Mouse (Mus musculus) midbrain, embryonic 14.5 days (tissue): ENCODE results near the gene Vmp1. TPM values are rescaled to one million over a fixed set of nuclear protein-coding genes. Genes with fewer than 3 reads are reported as not detected.

Experiments
- ATAC-seq: fragments of 200-750 bp; cut with Nextera tagmentation; 2 replicates; pipeline ENCODE4 v1.8.0; 2017; ENCODE audit warnings: moderate number of reproducible peaks, moderate library complexity; ENCODE audit not compliant: low FRiP score, low TSS enrichment
- DNase-seq: peaks from one replicate; pipeline ENCODE4 v3.0.0-alpha.2; 2015
- H3K27ac ChIP-seq: fragments of 300-500 bp; sonication (generic); replicated peaks from 2 replicates; pipeline ENCODE4 v1.5.1; 2014; ENCODE audit warnings: mild to moderate bottlenecking, low read depth, low read length, moderate library complexity
- H3K27me3 ChIP-seq: fragments of 300-500 bp; sonication (generic); 2 replicates; pipeline ENCODE4 v1.6.1; 2014; ENCODE audit warnings: low read length, control low read depth, mixed read lengths; ENCODE audit not compliant: control insufficient read depth, insufficient read depth
- H3K36me3 ChIP-seq: fragments of 300-500 bp; sonication (generic); 2 replicates; pipeline ENCODE4 v1.6.1; 2014; ENCODE audit warnings: low read length, control low read depth; ENCODE audit not compliant: control insufficient read depth, insufficient read depth
- H3K4me1 ChIP-seq: fragments of 300-500 bp; sonication (generic); 2 replicates; pipeline ENCODE4 v1.6.1; 2014; ENCODE audit warnings: mild to moderate bottlenecking, antibody characterized with exemption, low read length, control low read depth; ENCODE audit not compliant: control insufficient read depth, insufficient read depth
- H3K4me2 ChIP-seq: fragments of 300-500 bp; sonication (generic); 2 replicates; pipeline ENCODE4 v1.6.1; 2014; ENCODE audit warnings: mild to moderate bottlenecking, low read length, moderate library complexity
- H3K4me3 ChIP-seq: fragments of 300-500 bp; sonication (generic); replicated peaks from 2 replicates; pipeline ENCODE4 v1.5.1; 2014; ENCODE audit warnings: low read depth, low read length
- H3K9ac ChIP-seq: fragments of 300-500 bp; sonication (generic); replicated peaks from 2 replicates; pipeline ENCODE4 v1.6.1; 2014; ENCODE audit warnings: mild to moderate bottlenecking, low read length, moderate library complexity
- H3K9me3 ChIP-seq: fragments of 300-500 bp; sonication (generic); 2 replicates; pipeline ENCODE4 v1.6.1; 2016; ENCODE audit warnings: low read length, control low read depth, mixed read lengths; ENCODE audit not compliant: control insufficient read depth
- WGBS: fragments of 180-500 bp; shearing (Covaris S2); extraction: QIAGEN DNeasy Blood & Tissue Kit; methylation state at CpG from one replicate; pipeline ENCODE4 v1.1.7; 2014; 5-methylcytosine and 5-hydroxymethylcytosine counted together
- polyA plus RNA-seq: library from polyadenylated mRNA; unstranded; fragments of >200 nt; fragmentation: Nextera tagmentation; extraction: Ambion mirVana; gene quantifications from 2 replicates; pipeline ENCODE4 v1.2.1, GENCODE M21; 2014

Vmp1 gene
- polyA plus RNA-seq, 1 experiment from 2014 or later: 129 TPM

GRCm38 (mm10) chr11:86682861-86683260 lies 775 bp downstream of the Vmp1 start:
- no peak for ATAC-seq
- H3K4me2 ChIP-seq: peak overlapping the region; percentile 65
- no peaks in the 10 kb centered on the region; the same call in 1 of the 2 replicates for H3K36me3 ChIP-seq
- H3K9me3 ChIP-seq: no peaks in the 10 kb centered on the region
- DNase-seq: no peak
- peaks cover 28% of the 10 kb centered on the region for H3K4me1 ChIP-seq
- 40% methylated on average over 7 of the region's 7 CpGs for WGBS
- H3K27me3 ChIP-seq: no peaks in the 10 kb centered on the region
- peak overlapping the region; percentile 90 for H3K4me3 ChIP-seq
- peak overlapping the region; percentile 82 for H3K9ac ChIP-seq
- no peak overlapping the region for H3K27ac ChIP-seq

- no peak overlapping the region for H3K27ac ChIP-seq
- 85% methylated on average over 3 of the region's 3 CpGs for WGBS
Observed at GRCm38 (mm10) chr11:86681423-86681822, 2.2 kb downstream of the Vmp1 start.

DNA sequence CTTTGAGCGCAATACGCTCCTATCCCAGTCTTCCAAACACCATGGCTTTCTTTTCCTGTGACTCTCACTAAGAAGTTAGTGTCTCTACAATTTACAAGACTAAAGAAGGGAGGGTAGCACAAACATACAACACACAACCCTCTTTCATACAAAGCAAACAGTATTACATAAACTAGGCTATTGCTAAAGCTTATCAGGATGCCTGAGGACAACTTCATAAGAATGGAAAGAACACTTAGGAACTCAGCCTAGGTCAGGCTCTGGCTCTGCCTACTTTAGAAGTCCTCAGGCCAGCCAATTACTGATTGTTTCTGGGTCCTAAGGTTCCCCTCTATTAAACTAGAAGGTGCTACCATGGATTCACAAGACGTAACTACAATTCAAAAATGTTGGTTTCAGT lies 2.9 kb downstream of the Vmp1 start:
- ATAC-seq (no peak), DNase-seq (no peak)
- Histone ChIP-seq H3K27me3 (no peaks in the 10 kb centered on the region), H3K4me3 (no peak overlapping the region), H3K9ac (no peak overlapping the region), H3K4me2 (no peak overlapping the region), H3K36me3 (no peaks in the 10 kb centered on the region), H3K4me1 (peaks cover 23% of the 10 kb centered on the region), H3K9me3 (no peaks in the 10 kb centered on the region), H3K27ac (no peak overlapping the region)
- WGBS: 96% methylated on average over 3 of the region's 3 CpGs

More at GRCm38 (mm10) chr11:86681423-86681822, 2.2 kb downstream of the Vmp1 start:
- H3K4me1 ChIP-seq: peaks cover 27% of the 10 kb centered on the region
- H3K9ac ChIP-seq: no peak overlapping the region
- no peaks in the 10 kb centered on the region for H3K27me3 ChIP-seq
- H3K36me3 ChIP-seq: no peaks in the 10 kb centered on the region
- DNase-seq: no peak
- no peak for ATAC-seq
- no peak overlapping the region for H3K4me3 ChIP-seq
- H3K4me2 ChIP-seq: no peak overlapping the region
- no peaks in the 10 kb centered on the region for H3K9me3 ChIP-seq

DNA sequence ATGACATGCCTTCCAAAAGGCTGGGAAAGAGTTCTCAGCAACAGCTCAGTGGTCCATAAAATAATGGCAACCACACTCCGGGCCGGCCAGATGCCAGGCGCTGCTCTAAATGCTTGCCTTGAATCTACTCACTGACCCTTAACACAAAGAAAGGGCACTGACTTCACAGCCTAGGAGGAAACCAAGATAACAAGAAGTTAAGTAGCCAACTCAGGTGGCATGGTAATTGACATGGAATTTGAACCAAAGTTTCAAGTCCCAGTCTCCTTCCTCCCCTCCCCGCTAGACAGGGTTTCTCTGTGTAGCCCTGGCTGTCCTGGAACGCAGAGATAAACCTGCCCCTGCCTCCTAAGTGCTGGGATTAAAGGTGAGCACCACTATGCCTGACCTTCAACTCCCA lies 4.7 kb downstream of the Vmp1 start:
- DNase-seq (no peak), ATAC-seq (no peak)
- Histone ChIP-seq H3K4me2 (no peak overlapping the region), H3K27ac (no peak overlapping the region), H3K36me3 (no peaks in the 10 kb centered on the region), H3K9ac (no peak overlapping the region), H3K4me3 (no peak overlapping the region), H3K9me3 (no peaks in the 10 kb centered on the region), H3K27me3 (no peaks in the 10 kb centered on the region), H3K4me1 (peaks cover 9% of the 10 kb centered on the region)
- whole genome bisulfite sequencing: 26% methylated on average over 5 of the region's 5 CpGs

DNA sequence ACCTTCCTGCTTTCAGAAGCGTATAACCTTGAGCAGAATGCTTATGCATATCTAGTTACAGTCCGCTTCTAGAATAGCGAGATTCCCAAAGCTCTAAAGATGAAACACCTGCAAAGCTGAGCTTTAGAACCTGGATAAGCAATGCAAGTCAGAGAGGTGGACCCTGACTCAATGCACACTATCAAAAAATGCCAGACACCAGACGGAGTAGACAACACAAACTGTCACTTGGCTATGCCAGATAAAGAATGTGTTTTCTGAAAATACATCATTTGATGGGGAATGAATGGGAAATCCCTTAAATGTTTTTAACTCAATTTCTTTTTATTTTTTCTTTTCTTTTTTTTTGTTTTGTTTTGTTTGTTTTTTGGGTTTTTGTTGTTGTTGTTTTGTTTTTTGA lies 8.1 kb downstream of the Vmp1 start:
- ATAC-seq: no peak
- H3K36me3 ChIP-seq: no peaks in the 10 kb centered on the region
- H3K4me1 ChIP-seq: no peaks in the 10 kb centered on the region
- H3K27me3 ChIP-seq: no peaks in the 10 kb centered on the region
- WGBS: 96% methylated on average over 4 of the region's 4 CpGs
- H3K27ac ChIP-seq: no peak overlapping the region
- no peak overlapping the region for H3K4me2 ChIP-seq
- no peaks in the 10 kb centered on the region for H3K9me3 ChIP-seq
- DNase-seq: no peak
- H3K9ac ChIP-seq: no peak overlapping the region
- no peak overlapping the region for H3K4me3 ChIP-seq

DNA sequence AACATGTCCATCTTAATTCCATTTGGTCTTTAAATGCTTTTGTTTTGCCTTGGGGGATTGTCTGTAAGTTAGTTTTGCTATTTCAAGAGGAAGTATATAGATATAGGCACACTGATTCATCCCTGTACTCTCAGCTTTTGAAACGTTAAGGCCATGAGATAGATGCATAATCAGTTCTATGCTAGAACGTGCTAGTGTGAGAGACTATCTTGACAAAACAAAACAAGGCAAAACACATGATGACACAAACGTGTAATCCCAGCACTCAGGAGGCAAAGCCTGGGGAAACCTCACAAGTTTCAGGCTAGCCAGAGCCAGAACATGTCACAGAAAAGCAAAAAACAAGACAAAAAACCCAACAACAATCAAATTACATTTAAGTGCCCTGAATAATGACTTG lies 10.9 kb downstream of the Vmp1 start:
- Histone ChIP-seq H3K27me3 (no peaks in the 10 kb centered on the region), H3K9me3 (no peaks in the 10 kb centered on the region), H3K4me2 (no peak overlapping the region), H3K4me3 (no peak overlapping the region), H3K27ac (no peak overlapping the region), H3K9ac (no peak overlapping the region), H3K4me1 (no peaks in the 10 kb centered on the region), H3K36me3 (no peaks in the 10 kb centered on the region)
- ATAC-seq (no peak), DNase-seq (no peak)
- 81% methylated on average over 3 of the region's 3 CpGs for WGBS

- WGBS: 64% methylated on average over 3 of the region's 3 CpGs
- H3K27me3 ChIP-seq: no peaks in the 10 kb centered on the region
- H3K36me3 ChIP-seq: no peaks in the 10 kb centered on the region
- H3K4me1 ChIP-seq: no peaks in the 10 kb centered on the region
- H3K4me3 ChIP-seq: no peak overlapping the region
- ATAC-seq: no peak
- H3K4me2 ChIP-seq: no peak overlapping the region
- H3K9ac ChIP-seq: no peak overlapping the region
- no peak for DNase-seq
- no peaks in the 10 kb centered on the region for H3K9me3 ChIP-seq
- H3K27ac ChIP-seq: no peak overlapping the region
Observed at GRCm38 (mm10) chr11:86671041-86671675, 12.5 kb downstream of the Vmp1 start.

GRCm38 (mm10) chr11:86668169-86668568 lies 15.5 kb downstream of the Vmp1 start:
- no peaks in the 10 kb centered on the region for H3K9me3 ChIP-seq
- H3K4me3 ChIP-seq: no peak overlapping the region
- peaks cover 23% of the 10 kb centered on the region for H3K36me3 ChIP-seq
- WGBS: 93% methylated on average over 3 of the region's 3 CpGs
- no peaks in the 10 kb centered on the region for H3K4me1 ChIP-seq
- no peak for DNase-seq
- H3K27me3 ChIP-seq: no peaks in the 10 kb centered on the region
- H3K9ac ChIP-seq: no peak overlapping the region
- H3K27ac ChIP-seq: no peak overlapping the region
- no peak for ATAC-seq
- no peak overlapping the region for H3K4me2 ChIP-seq

GRCm38 (mm10) chr11:86667553-86667952 lies 16.1 kb downstream of the Vmp1 start:
- ATAC-seq: no peak
- H3K4me3 ChIP-seq: no peak overlapping the region
- no peak for DNase-seq
- H3K4me1 ChIP-seq: no peaks in the 10 kb centered on the region
- H3K27ac ChIP-seq: no peak overlapping the region
- 97% methylated on average over 2 of the region's 2 CpGs for WGBS
- H3K9ac ChIP-seq: no peak overlapping the region
- H3K36me3 ChIP-seq: peaks cover 28% of the 10 kb centered on the region
- no peaks in the 10 kb centered on the region for H3K27me3 ChIP-seq
- no peaks in the 10 kb centered on the region for H3K9me3 ChIP-seq
- H3K4me2 ChIP-seq: no peak overlapping the region
